Mouse (Mus musculus) large intestine, adult 2 months (tissue): Measurements from ENCODE around the gene Fndc7. TPM values are rescaled to one million over a fixed set of nuclear protein-coding genes. Genes with fewer than 3 reads are reported as not detected.
"Not testable (repeated sequence)": the region's sequence is repeated elsewhere in the genome, so short reads cannot be mapped to it uniquely, and the experiment has no call there.

Experiments used
- DNase-seq: peaks from one replicate; pipeline ENCODE4 v3.0.0-alpha.2; 2012; ENCODE audit warnings: low read depth, low spot score
- WGBS: fragments of 180-500 bp; shearing (Covaris S2); methylation state at CpG from one replicate; pipeline ENCODE4 v1.1.7; 2018; 5-methylcytosine and 5-hydroxymethylcytosine counted together
- polyA plus RNA-seq: library from polyadenylated mRNA; depleted of rRNA; stranded (reverse); fragments of >200 nt; gene quantifications from 2 replicates; pipeline ENCODE4 v1.2.3, GENCODE M21; 2012

Fndc7 gene
- polyA plus RNA-seq, 1 experiment, result 0.11 TPM

DNA sequence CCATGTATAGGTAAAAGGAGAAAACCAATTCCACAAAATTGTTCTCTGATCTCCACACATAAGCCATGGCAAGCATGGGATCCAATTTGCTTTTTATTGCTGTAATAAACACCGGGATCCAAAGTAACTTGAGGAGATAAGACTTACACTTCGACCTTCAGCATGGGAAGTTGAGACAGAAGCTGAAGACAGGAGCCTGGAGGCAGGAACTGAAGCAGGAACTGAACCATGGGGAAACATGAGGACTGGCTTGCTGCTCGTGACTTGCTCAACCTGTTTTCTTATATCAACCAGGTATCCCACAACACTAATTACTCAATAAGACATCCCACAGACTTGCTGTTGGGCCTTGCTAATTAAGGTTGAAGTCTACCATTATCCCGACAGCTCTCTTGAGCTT lies 3.1 kb upstream of the Fndc7 start:
- DNase-seq, result peak; percentile 57

DNA sequence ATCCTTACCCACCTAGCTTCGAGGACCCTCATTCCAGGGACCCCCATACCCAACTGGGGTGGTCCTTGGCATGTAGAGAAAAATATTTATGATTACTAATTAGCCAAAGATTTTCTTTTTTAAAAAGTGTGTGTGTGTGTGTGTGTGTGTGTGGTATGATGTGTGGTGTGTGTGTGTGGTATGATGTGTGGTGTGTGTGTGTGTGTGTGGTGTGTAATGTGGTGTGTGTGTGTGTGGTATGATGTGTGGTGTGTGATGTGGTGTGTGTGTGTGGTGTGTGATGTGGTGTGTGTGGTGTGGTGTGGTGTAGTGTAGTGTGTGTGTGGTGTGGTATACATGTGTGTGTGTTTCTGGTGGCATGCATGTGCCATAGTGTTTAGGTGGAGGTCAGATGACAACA lies 2.3 kb upstream of the Fndc7 start:
- no peak for DNase-seq
- 71% methylated on average over 1 of the region's 1 CpGs for WGBS

More for the DNA sequence above, 3.1 kb upstream of the Fndc7 start:
- WGBS, result 37% methylated on average over 4 of the region's 4 CpGs

DNA sequence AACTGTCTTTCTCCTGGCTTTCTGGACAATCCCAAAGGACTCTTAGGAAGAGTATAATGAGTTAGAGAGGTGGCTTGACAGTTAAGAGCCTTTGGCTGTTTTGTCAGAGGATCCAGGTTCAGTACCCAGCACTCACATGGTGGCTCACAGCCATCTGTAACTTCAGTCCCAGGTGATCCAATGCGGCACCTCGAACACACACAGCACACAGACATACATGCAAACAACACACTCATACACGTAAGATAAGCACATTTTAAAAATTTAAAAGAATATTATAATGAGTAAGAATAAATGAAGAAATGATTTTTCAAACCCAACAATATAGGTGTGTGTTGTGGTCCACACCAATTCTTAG lies 2.2 kb downstream of the Fndc7 start:
- 95% methylated on average over 3 of the region's 3 CpGs for WGBS
- DNase-seq, result no peak

DNA sequence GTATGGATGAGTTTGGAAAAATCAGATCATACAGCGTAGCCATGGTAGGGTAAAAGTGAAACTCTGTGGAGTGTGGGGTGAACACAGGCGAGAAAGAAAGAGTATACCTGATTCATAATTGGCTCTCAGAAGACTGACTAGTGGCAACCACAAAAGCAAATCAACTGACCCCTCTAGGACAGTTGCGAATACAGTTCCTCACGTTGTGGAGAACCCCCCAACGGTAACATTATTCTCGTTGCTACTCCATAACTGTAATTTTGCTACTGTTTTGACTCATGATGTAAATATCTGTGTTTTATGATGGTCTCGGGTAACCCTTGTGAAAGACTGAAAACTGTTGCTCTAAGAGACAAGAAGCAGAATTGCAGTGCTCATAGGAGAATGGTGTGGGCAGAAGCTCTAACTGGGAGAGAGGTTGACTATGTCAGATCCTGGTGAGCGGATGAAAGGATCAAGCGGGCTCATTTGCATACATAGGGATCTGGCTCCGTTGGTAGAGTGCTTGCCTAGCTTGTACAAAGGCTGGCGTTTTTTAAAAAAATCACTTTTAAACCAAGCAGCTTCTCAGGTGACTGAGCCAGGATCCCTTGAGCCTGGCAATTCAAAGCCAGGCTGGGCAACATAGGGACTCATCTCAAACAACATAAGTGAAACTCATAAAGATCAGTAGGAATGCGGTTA lies 2.7 kb downstream of the Fndc7 start:
- no peak for DNase-seq

DNA sequence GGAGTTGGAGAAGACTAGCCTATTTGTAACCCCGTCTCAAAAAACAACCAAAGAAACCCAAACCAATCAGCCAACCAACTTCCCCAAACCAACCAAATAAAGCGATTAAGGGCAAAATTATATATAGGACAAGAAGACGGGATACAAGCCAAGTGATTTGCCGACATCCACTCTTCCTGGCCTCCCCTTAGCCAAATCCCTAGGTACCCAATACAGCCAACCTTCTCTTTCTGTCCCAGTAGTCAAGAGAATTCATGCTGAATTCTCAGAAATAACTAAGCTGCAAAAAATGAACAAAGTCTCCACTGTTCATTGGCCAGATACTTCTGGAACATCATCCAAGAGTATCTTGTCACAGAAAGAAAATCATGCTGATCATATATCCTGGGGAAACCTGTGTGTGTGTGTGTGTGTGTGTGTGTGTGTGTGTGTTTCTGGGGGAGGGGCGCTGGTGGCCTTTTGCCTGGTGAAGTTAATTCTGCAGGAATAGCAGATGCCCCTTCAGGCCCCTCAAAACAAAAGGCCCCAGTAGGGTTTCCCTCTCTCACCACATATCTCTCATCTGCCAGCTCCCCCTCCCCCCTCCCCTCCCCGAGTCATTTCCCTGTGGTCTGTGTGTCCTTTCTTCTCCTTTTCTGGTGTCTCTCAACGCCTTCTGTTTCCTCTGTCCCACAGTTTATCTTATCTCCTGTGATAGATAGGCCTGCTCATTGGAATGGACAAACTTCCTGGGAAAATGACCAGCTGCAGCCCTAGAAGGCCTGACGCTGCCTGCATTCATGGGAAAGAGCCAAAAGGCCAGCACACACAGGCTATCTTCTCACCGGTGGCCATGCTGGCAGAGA lies 3.9 kb downstream of the Fndc7 start:
- DNase-seq, result no peak
- WGBS, result 59% methylated on average over 9 of the region's 9 CpGs

More for the DNA sequence above, 2.7 kb downstream of the Fndc7 start:
- WGBS, result 70% methylated on average over 12 of the region's 12 CpGs

DNA sequence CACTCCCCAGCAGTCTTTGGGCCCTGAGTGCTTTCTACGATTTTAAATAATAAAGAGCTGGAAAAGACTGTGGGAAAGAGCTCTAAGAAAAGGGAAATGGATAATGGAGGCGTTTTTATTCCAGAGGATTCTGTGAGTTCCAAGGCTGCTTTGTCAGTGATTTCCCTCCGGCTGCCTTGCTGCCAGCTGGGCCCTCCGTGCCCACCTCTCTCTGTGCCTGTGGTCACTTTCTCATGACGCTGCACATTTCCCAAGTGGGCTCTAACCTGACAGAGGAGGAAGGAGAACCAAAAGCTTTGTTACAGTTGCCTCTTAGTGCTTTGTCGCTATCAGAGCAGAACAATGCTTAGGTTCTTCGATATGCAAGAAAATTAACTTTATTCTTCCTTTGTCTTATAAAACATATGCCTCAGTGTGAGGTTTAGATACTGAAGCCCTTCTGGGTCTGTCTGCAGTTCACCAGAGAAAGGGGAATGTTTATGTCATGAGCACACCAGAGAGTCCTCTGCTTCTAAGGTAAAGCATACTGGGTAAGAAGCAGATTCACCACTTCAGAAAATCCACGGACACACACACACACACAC lies 5.0 kb downstream of the Fndc7 start:
- 76% methylated on average over 8 of the region's 8 CpGs for WGBS
- no peak for DNase-seq

DNA sequence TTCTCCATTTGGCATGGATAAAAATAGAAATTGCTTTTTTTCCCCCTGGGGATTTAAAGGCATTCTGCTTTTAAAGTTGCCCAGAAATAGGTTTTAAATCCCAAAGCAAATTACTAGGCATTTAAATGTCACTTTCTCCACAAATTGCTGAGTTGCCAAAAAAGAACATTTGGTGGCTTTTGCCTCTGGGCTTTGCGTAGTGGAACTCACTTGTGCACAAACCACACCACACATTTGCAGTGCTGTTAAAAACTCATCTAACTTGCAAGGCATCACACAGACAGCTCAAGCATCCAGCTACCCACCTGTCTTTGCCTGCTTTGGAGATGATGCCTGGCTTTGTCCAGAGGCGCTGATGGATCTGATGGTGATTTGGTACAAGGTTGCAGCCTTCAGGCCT lies 6.7 kb downstream of the Fndc7 start:
- no peak for DNase-seq
- 89% methylated on average over 2 of the region's 2 CpGs for WGBS

DNA sequence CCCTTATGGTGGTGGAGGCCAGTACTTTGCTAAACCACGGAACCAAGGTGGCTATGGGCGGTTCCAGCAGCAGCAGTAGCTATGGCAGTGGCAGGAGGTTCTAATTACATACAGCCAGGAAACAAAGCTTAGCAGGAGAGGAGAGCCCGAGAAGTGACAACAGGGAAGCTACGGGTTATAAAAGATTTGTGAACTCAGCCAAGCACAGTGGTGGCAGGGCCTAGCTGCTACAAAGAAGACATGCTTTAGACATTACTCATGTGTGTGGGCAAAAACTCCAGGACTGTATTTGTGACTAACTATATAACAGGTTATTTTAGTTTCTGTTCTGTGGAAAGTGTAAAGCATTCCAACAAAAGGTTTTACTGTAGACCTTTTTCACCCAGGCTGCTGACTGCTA lies 7.9 kb downstream of the Fndc7 start:
- DNase-seq, result not testable (repeated sequence)
- 38% methylated on average over 4 of the region's 4 CpGs for WGBS

DNA sequence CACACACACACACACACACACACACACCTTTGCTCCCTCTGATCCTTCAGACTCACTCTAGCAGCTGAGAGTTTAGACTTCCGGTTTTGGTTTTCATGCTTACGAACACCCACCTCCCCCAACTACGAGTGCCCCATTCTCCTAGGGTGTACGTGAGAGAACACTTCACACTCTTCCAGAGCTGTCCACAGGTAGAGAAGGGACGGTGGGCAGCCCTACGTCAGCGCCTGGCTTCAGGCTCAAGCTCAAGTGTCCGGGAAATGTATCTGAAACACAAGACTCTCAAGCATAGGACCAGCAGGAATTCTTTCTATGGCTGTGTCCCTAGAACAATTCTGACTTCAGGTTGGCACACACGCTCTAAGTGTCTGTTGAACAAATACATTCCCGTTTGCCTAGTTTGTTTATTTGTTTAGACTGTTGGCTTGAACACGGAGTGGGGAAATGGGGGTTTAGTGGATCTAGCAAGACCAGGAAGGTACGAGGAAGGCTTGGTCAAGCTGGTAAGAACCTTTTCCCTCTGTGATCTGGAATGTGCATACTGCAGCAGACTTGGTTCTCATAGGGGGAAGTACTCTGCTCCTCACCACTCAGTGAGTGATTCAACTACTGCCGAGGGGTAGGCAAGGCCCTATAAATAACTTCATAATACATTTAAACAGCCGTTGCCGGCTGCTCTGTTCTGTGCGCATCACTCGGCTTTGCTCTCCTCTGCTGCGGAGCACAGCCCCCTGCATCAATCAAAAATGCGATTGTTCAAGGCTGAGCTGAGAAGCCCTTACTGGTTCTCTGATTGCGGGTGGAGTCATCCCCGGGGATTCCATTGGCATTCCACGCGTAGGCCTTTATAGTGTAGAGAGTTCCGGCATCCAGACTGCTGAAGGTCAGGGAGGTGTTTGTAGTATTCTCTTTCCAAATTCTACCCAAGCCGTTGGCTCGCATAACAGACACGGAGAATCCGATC lies 9.0 kb downstream of the Fndc7 start:
- WGBS, result 57% methylated on average over 28 of the region's 28 CpGs

DNA sequence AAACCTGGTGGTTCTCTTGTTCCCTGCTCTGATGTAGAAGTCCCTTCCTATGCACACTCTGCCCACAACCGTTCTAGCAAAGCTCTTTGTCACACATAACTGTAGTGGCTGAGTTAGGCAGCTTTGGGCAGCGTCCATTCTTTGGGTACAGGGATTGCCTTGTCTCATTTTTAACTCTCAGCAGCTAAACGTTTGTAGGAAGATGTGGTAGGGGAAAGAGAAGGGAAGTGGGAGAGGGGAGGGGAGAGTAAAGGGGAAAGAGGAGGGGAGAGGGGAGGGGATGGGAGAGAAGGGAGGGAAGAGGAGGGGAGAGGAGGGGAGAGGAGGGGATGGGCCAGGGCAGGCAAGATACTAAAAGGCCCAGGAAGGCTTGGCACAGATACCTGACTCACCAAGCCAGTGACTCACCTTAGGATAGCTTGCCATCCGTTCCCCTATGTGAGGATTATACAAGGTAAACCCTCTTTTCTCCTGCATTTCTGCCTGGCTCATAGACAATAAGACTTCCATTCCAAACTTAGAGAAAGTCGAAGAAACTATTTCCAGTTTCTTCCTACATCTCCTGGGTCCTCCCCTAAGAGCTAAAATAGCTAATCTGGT lies 9.9 kb downstream of the Fndc7 start:
- no peak for DNase-seq
- WGBS, result 61% methylated on average over 5 of the region's 5 CpGs

More for the DNA sequence above, 9.0 kb downstream of the Fndc7 start:
- DNase-seq, result no peak

DNA sequence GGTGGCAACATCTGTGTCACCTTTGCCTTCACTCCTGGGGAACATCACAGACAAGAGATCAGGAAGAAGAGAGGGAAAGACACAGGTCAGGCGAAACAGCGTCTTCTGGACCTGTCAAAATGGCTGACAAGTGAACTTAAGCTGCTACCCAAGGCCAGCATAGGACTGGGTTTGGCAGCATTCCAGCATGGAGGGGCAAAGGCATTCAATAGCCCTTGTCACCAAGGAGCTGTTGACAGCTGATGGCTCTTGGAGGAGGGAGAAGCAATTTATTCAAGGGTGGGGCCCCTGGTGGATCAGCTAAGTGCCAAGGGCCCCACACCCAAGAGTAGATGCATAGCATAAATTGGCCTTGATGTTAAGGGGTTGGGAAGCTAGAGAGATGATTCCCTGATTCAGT lies 10.7 kb downstream of the Fndc7 start:
- 71% methylated on average over 2 of the region's 2 CpGs for WGBS
- DNase-seq, result no peak

DNA sequence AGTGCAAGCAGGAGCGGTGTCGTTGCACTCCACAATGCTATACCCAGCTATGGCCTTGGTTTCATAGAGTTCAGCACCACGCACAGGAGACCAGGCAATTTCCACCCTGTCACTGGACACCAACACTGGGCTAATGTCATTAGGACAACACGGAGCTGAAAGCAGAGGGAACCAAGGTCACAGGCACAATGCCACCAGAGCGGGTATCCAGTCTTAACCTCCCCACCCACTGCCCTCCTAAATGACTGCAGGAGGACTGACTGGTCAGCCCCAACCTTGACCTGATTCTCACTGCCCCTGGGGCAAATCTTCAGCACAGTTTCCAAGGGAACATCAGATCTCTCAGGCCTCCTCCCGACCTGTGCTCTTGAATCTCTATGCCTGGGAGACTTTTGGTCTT lies 19.2 kb downstream of the Fndc7 start:
- DNase-seq, result no peak
- 83% methylated on average over 6 of the region's 6 CpGs for WGBS

DNA sequence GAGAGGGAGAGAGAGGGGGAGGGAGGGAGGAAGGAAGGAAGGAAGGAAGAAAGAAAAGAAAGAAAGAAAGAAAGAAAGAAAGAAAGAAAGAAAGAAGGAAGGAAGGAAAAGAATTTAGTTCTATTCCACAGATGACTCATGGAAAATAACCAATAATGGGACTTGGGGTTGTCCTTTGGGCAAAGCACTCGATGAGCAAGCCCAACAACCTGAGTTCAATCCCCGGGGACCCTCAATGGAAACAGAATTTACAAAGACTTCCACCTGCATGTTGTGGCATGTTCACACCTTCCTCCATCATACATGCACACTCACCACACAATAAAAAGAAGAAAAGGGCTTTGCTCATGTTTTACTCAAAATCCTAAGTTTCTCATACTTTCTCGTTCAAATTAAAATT lies 22.4 kb downstream of the Fndc7 start:
- DNase-seq, result no peak
- 93% methylated on average over 3 of the region's 3 CpGs for WGBS

DNA sequence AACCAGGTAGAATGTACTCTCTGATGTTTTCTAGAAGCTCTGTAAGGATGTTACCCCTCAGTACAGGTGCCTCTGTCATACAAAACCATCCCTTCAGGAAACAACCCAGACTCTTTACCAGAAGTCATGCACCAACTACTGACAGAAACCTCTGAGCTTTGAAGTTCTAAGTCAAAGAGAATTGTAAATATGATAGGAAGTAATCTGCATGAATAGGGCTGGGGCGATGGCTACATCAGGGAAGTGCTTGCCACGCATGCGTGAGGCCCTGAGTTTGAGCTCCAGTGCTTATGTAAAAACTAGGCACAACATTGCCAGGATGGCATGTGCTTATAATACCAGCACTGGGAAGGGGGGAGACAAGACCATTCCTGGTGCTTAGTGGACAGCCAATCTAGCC lies 24.1 kb downstream of the Fndc7 start:
- no peak for DNase-seq
- WGBS, result 89% methylated on average over 3 of the region's 3 CpGs

DNA sequence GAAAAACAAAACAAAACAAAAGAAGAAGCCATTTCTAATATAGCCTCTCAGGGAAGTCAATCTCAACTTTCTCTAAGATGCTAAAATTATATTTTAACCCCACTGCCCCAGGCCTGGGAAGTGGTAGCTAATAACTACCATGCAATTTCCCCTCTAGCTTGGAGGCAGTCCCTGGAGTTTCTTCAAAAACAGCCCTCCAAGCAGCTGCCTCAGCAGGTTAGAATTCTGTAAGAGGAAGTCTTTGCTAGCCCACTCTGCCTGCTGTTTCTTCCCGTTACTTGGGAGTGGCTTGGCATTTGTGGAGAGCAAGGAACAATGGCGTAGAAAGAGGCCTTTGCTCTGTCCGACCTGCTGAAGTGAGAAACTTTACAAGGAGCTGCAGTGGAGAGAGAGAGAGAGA lies 24.7 kb downstream of the Fndc7 start:
- no peak for DNase-seq
- WGBS, result 33% methylated on average over 3 of the region's 3 CpGs

DNA sequence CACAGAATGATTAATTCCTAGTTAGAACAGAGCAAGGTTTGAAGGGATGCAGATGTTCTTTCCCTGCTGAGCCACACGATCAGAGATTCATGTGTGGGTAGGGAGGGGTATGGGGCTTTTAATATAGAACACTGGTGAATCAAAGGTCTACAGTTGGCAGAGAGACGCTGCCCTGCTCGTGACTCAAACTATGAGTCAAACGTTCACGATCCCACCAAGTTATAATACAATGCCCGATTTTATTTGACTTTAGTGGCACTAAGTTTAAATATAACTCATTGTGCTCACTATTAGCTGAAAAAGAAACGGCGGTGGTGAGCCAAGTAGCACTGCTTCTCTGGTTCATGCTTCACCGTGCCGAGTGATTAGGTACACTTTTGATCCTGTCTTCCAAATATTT lies 26.7 kb downstream of the Fndc7 start:
- WGBS, result 64% methylated on average over 10 of the region's 10 CpGs
- no peak for DNase-seq

DNA sequence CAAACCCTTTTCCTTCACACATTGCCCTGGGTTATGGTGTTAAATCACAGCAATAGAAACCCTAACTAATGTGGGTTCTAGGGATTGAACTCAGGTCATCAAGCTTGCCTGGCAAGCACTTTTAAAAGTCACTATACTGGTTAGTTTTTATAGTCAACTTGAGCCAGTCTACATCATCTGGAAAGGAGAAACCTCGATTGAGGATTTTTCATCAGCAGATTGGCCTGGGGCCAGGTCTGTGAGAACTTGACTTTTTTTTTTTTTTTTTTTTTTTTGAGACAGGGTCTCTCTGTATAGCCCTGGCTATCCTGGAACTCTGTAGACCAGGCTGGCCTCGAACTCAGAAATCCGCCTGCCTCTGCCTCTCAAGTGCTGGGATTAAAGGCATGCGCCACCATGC lies 27.5 kb downstream of the Fndc7 start:
- WGBS, result 77% methylated on average over 4 of the region's 4 CpGs
- DNase-seq, result not testable (repeated sequence)

DNA sequence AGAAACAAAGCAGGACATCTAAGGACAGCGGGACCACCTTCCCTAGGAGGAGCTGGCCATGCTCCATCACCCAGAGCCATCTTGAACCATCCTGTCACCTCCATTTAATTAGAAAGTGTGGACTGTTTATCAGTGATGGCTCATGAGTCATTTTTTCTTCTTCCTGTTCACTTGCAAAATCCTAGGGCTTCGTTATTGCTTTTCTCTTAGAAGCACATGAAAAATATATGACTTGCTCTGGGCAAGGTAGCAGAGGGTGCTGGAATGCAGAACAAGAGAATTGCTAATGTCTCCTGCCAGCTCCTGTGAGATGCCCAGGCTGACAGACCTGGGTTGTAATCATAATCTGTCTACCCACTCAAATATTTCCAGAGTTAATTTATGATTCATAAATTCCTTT lies 29.0 kb downstream of the Fndc7 start:
- 60% methylated on average over 2 of the region's 2 CpGs for WGBS
- no peak for DNase-seq

DNA sequence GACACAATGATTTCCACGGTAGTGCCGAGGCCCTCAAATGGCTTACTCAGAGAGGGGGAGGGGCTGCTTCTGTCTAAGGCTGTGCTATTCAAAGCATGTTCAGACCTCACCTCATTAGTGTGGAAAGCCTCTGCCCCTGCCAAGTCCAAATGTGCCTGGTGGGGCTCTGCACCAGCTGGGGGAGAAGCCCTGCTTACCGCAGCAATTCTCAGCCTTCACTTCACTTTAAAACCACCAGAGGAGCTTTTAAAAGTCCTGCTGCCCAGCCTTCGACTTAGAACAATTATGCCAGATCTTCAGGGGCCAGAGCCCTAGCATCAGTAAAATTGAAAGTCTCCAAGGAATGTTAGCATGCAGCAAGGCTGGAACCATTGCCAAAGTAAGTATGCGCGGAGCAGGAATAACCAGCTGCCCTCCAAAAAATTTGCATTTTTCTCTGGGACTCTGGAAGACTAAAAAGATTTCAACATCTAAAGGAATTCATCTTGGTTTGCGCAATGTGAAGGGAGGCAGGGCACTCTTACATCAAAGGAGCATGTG lies 31.5 kb downstream of the Fndc7 start:
- no peak for DNase-seq
- 60% methylated on average over 7 of the region's 7 CpGs for WGBS
